Mouse (Mus musculus) hindbrain, postnatal 0 days (tissue): ENCODE results near the gene Dcdc2b. TPM values are rescaled to one million over a fixed set of nuclear protein-coding genes. Genes with fewer than 3 reads are reported as not detected.

Experiments used
- ATAC-seq: fragments of 200-750 bp; cut with Nextera tagmentation; 2 replicates; pipeline ENCODE4 v1.8.0; 2017; ENCODE audit warnings: mild to moderate bottlenecking, moderate TSS enrichment, moderate library complexity
- DNase-seq: peaks from one replicate; pipeline ENCODE4 v3.0.0-alpha.2; 2015; ENCODE audit warnings: low spot score
- H3K27ac ChIP-seq: fragments of 300-500 bp; sonication (generic); 2 replicates; pipeline ENCODE4 v1.5.1; 2014; ENCODE audit warnings: mild to moderate bottlenecking
- H3K27me3 ChIP-seq: fragments of 300-500 bp; sonication (generic); 2 replicates; pipeline ENCODE4 v1.6.1; 2014; ENCODE audit warnings: low read length, mixed read lengths; ENCODE audit not compliant: insufficient read depth
- H3K36me3 ChIP-seq: fragments of 300-500 bp; sonication (generic); 2 replicates; pipeline ENCODE4 v1.6.1; 2014; ENCODE audit warnings: low read length, mixed read lengths; ENCODE audit not compliant: insufficient read depth
- H3K4me1 ChIP-seq: fragments of 300-500 bp; sonication (generic); 2 replicates; pipeline ENCODE4 v1.6.1; 2014; ENCODE audit warnings: antibody characterized with exemption, low read length, mixed read lengths; ENCODE audit not compliant: insufficient read depth
- H3K4me2 ChIP-seq: fragments of 300-500 bp; sonication (generic); 2 replicates; pipeline ENCODE4 v1.6.1; 2014; ENCODE audit warnings: low read depth, mild to moderate bottlenecking, low read length, moderate library complexity, mixed read lengths
- H3K4me3 ChIP-seq: fragments of 300-500 bp; sonication (generic); 2 replicates; pipeline ENCODE4 v1.5.1; 2014; ENCODE audit warnings: low read length
- H3K9ac ChIP-seq: fragments of 300-500 bp; sonication (generic); replicated peaks from 2 replicates; pipeline ENCODE4 v1.6.1; 2014; ENCODE audit warnings: mild to moderate bottlenecking, low read length, moderate library complexity, mixed read lengths
- H3K9me3 ChIP-seq: fragments of 300-500 bp; sonication (generic); 2 replicates; pipeline ENCODE4 v1.6.1; 2016; ENCODE audit warnings: low read length, mixed read lengths
- CTCF ChIP-seq: IDR thresholded peaks from 2 replicates; pipeline ENCODE4 v1.5.1; 2016; ENCODE audit warnings: antibody characterized with exemption, control low read depth, low read depth
- WGBS: fragments of 180-500 bp; shearing (Covaris S2); extraction: QIAGEN DNeasy Blood & Tissue Kit; methylation state at CpG from one replicate; pipeline ENCODE4 v1.1.7; 2014; 5-methylcytosine and 5-hydroxymethylcytosine counted together
- polyA plus RNA-seq: library from polyadenylated mRNA; unstranded; fragments of >200 nt; fragmentation: Nextera tagmentation; extraction: Ambion mirVana; gene quantifications from 2 replicates; pipeline ENCODE4 v1.2.1, GENCODE M21; 2015
- total RNA-seq: library from RNA; depleted of rRNA; stranded (reverse); fragments of >200 nt; gene quantifications from 2 replicates; pipeline ENCODE4 v1.2.3, GENCODE M21; 2014

Dcdc2b gene
- total and polyA plus RNA-seq, 2 experiments from 2014 or later: 4.1 TPM; not detected in 1

DNA sequence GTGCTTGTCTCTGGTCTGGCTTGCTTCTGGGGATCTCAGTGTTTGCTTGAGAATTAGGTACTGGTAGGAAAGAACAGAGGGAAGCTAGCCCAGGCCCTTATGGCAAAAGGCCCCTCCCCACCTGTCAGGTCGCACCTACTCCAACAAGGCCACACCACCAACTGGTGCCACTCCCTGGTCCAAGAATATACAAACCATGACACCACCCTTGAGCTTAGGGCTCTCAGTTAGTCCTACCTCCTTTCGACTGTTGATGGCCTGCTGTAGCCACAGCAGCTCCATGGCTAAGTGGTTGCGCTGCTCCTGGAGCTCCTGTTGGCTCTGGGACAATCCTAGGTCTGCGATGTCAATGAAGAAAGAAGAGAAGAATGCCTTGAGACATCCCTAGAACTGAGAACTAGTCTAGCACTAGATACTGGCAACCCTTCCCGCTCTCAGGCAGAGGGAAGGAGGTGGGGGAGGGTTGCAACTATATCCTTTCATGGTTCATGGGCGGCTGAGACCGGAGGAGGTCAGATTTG, 3.1 kb upstream of the Dcdc2b start:
- H3K36me3 ChIP-seq: no peaks in the 10 kb centered on the region
- H3K9me3 ChIP-seq: no peaks in the 10 kb centered on the region
- ATAC-seq (no peak), DNase-seq (no peak)
- peaks cover 16% of the 10 kb centered on the region for H3K4me1 ChIP-seq
- H3K9ac ChIP-seq: no peak overlapping the region
- WGBS: 95% methylated on average over 7 of the region's 7 CpGs
- no peaks in the 10 kb centered on the region for H3K27me3 ChIP-seq
- no peak overlapping the region for H3K4me3 ChIP-seq
- H3K27ac ChIP-seq: no peak overlapping the region
- no peak overlapping the region for H3K4me2 ChIP-seq
- TF ChIP-seq CTCF: no peak

DNA sequence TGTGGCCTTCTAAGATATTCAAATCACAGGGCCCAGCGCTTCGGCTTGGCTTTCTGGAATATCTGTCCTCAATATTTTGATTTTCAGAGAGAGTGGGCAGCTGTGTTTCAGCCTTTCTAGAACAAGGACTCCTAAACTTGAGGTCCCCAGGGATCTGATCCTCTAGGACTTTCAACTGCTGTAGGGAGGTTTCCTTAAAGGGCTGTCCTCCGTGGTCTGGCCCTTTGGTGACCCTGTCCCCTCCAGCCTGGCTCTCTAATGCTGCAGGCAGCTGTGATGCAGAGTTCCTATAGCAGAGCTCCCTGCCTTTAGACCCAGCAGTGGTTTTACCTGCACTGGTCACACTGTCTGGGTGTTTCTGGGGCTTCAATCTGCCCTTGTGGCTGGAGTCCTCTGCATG, 2.6 kb upstream of the Dcdc2b start:
- no peak for ATAC-seq
- no peak overlapping the region for H3K4me2 ChIP-seq
- WGBS: 94% methylated on average over 3 of the region's 3 CpGs

DNA sequence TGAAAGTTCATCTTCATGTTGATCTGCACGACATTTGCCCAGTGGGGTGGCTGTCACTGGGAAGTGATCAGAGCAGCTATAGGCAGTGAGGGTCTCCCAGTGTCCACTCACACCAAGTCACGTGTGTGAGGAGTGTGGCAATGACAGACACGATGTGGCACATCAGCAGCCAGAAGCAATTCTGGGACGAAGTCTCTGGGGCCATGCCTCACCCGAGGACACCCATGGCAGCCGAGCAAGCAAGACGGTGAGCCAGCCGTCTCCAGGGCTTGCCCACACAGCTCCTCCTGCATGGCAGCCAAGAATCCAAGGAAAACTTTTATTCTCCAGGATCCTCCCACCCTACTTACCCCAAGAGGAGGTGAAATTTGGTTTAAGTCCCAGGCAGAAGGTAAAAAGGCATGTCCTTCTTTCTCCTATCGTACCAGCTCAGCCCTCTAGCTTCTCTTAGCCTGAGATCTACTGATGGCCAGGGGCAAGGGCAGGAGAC, 1.8 kb upstream of the Dcdc2b start:
- Histone ChIP-seq H3K27me3 (no peaks in the 10 kb centered on the region), H3K4me3 (no peak overlapping the region), H3K27ac (no peak overlapping the region), H3K4me2 (no peak overlapping the region), H3K36me3 (no peaks in the 10 kb centered on the region), H3K9me3 (no peaks in the 10 kb centered on the region), H3K4me1 (peaks cover 4% of the 10 kb centered on the region), H3K9ac (no peak overlapping the region)
- ATAC-seq (no peak), DNase-seq (no peak)
- WGBS: 86% methylated on average over 9 of the region's 9 CpGs
- no peak for TF ChIP-seq CTCF

More for the DNA sequence above, 2.6 kb upstream of the Dcdc2b start:
- no peak for TF ChIP-seq CTCF
- no peaks in the 10 kb centered on the region for H3K36me3 ChIP-seq
- H3K4me1 ChIP-seq: peaks cover 10% of the 10 kb centered on the region
- no peaks in the 10 kb centered on the region for H3K27me3 ChIP-seq
- DNase-seq: no peak
- H3K4me3 ChIP-seq: no peak overlapping the region
- no peak overlapping the region for H3K27ac ChIP-seq
- H3K9me3 ChIP-seq: no peaks in the 10 kb centered on the region
- no peak overlapping the region for H3K9ac ChIP-seq

DNA sequence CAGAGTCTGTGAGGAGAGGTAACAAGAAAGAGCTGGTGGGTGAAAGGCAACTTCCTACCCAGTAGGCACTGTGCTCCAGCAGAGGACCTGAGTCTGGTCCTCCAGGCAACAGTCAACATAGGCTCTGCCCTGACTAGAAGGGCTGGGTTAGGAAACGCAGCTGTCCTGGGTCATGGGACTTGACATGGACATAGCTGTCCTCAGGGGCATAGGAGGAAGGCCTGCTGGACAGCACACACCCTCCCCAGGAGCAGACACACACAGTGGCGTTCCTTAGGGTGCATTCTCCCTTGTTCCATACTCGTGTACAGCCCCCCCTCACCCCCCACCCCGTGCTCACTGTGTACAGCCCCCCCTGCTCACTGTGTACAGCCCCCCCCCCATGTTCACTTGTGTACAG, 3.6 kb downstream of the Dcdc2b start:
- DNase-seq (no peak), ATAC-seq (no peak)
- Histone ChIP-seq H3K36me3 (peaks cover 10% of the 10 kb centered on the region), H3K27me3 (no peaks in the 10 kb centered on the region), H3K9ac (no peak overlapping the region), H3K4me1 (no peaks in the 10 kb centered on the region), H3K4me3 (no peak overlapping the region), H3K4me2 (no peak overlapping the region), H3K27ac (no peak overlapping the region), H3K9me3 (no peaks in the 10 kb centered on the region)
- TF ChIP-seq CTCF: no peak
- WGBS: 68% methylated on average over 4 of the region's 4 CpGs

DNA sequence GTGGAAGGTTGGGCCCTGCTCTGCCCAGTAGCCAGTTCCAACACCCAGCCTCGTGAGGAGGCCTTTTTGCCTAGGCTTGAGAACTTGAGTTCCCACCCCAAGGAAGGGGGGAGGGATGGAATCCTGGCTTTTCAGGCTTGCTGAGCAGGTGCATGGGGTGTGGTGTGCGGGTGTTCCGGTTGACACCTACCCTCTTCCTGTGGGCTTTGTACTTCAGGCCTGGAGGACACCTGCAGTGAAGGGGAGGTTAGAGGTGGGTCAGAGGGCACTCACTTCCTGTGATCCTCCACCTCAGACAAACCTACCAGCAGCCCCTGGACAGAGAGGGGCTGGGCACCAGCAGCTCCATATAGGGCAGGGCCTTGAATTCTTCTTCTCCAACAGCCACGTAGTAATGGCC, 4.0 kb downstream of the Dcdc2b start:
- H3K36me3 ChIP-seq: peaks cover 13% of the 10 kb centered on the region
- H3K4me1 ChIP-seq: no peaks in the 10 kb centered on the region
- H3K27me3 ChIP-seq: no peaks in the 10 kb centered on the region
- no peak for ATAC-seq
- WGBS: 83% methylated on average over 4 of the region's 4 CpGs
- H3K27ac ChIP-seq: no peak overlapping the region
- no peak overlapping the region for H3K4me2 ChIP-seq
- H3K9ac ChIP-seq: no peak overlapping the region
- no peak for DNase-seq
- no peak for TF ChIP-seq CTCF
- H3K9me3 ChIP-seq: no peaks in the 10 kb centered on the region
- H3K4me3 ChIP-seq: no peak overlapping the region

DNA sequence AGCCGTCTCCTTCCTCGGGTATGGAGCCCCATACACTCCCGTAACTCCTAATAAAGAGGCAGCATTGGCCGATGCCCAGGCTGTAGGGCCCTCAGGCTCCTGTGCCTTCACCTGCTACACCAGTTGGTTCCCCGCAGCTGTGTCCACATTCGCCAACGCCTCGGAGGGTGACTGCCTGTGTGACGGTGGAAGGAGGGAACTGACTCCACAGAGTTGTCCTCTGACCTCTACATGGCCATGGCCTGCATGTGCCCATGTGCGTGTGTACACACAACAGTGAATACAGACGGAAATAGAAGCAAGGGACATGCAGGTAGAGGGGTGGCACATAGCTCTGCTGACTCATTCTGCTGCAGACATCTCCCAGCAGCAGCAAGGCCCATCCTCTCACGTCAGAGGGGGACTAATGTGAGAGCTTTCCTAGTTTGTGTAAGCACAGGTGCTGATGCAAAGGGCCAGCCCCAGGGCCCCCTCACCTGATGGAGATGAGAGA, 4.9 kb downstream of the Dcdc2b start:
- Histone ChIP-seq H3K27ac (peak overlapping the region; percentile 8; the same call in 1 of the 2 replicates), H3K9ac (0 out of 2 replicates have a peak overlapping the region, but pooled peaks have one; percentile 4), H3K4me3 (no peak overlapping the region), H3K36me3 (peaks cover 21% of the 10 kb centered on the region), H3K4me1 (no peaks in the 10 kb centered on the region), H3K9me3 (no peaks in the 10 kb centered on the region), H3K4me2 (no peak overlapping the region), H3K27me3 (no peaks in the 10 kb centered on the region)
- 76% methylated on average over 12 of the region's 12 CpGs for WGBS
- no peak for TF ChIP-seq CTCF
- ATAC-seq: peak; percentile 13; the same call in 1 of the 2 replicates
- no peak for DNase-seq

DNA sequence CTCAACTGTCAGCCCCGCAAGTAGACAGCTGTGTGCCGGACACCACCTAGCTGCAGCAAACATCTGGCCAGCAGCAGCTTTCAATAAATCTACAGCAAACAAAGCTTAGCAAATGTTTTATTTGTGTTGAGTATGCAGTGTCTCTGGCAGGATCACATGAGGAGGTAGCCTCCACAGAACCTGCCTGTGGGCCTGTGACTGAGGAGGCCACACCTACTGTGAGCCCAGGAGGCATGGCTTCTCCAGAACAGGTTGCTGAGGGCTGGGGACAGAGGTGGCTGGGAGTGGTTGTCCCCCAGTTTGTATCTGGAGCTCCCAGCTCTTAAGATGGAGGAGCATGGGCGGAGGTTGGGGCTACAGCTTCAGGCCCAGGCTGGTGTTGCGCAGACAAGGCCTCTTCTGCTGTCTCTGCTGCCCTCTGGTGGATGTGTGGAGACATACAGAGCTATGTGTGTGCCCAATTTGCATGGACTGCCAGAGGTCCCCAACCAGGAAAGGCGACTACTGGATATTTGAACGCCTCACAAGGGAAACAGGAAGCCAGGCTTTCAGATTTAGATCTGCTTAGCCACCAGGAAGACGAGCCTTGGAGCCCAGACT, 5.5 kb downstream of the Dcdc2b start:
- peak overlapping the region; percentile 29; the same call in 1 of the 2 replicates for H3K9ac ChIP-seq
- peaks cover 27% of the 10 kb centered on the region for H3K36me3 ChIP-seq
- H3K4me1 ChIP-seq: no peaks in the 10 kb centered on the region
- peak; percentile 96 for TF ChIP-seq CTCF
- WGBS: 37% methylated on average over 7 of the region's 7 CpGs
- no peak overlapping the region for H3K4me3 ChIP-seq
- DNase-seq (peak; percentile 92), ATAC-seq (peak; percentile 91)
- no peaks in the 10 kb centered on the region for H3K27me3 ChIP-seq
- H3K27ac ChIP-seq: peak overlapping the region; percentile 57
- H3K4me2 ChIP-seq: no peak overlapping the region
- no peaks in the 10 kb centered on the region for H3K9me3 ChIP-seq
